Mouse (Mus musculus): Measurements from ENCODE around the gene Bckdk.
"Not testable (repeated sequence)": the region's sequence is repeated elsewhere in the genome, so short reads cannot be mapped to it uniquely, and the experiment has no call there.

Bckdk gene

DNA sequence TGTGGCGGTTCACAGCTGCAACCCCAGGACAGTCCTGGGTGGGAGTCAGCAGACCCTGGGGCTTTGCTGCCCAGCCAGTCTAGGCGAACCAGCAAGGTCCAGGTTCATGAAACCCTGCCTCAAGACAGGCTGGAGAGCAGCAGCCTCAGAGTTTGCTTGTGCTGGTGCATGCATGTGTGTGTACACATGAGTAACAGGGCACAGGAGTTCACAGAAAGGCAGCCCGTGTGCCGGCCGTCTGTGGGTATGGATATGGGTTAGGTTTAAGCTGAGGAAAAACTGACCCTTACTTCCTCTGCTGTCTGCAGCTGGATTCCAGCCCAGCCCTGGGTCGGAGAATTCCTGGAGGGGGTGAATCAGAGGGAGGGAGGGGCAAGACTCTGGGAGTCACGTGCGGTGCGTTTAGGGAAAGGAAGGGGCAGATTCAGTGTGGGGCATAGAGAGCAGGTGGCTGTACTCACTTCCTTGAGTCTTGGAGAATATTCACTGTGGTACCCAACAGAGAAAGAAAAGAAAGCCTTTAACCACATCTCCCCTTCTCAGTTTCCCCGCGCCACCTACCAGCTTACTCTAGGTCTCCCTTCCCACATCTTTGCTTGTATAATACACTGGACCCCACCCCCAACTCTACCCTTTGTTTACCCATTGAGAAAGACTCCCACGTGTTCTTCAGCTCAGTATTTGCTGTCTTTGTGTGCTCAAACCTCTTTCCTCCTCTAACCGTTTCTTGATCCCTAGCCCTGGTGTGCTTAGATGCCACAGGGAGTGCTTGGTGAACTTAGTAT, 27.7 kb downstream of the Bckdk start:
- DNase-seq (ENCODE audit: low read depth) = no peak

GRCm38 (mm10) chr7:127932273-127933031, 28.6 kb downstream of the Bckdk start:
- no peak for DNase-seq (ENCODE audit: low read depth)

- DNase-seq (ENCODE audit: low read depth) = no peak
Measured at GRCm38 (mm10) chr7:127934075-127934474, 30.2 kb downstream of the Bckdk start.

GRCm38 (mm10) chr7:127935028-127935722, 31.3 kb downstream of the Bckdk start:
- peak; percentile 95 for DNase-seq (ENCODE audit: low read depth)

- DNase-seq (ENCODE audit: low read depth) = no peak
Measured at GRCm38 (mm10) chr7:127935748-127936159, 31.9 kb downstream of the Bckdk start.

DNA sequence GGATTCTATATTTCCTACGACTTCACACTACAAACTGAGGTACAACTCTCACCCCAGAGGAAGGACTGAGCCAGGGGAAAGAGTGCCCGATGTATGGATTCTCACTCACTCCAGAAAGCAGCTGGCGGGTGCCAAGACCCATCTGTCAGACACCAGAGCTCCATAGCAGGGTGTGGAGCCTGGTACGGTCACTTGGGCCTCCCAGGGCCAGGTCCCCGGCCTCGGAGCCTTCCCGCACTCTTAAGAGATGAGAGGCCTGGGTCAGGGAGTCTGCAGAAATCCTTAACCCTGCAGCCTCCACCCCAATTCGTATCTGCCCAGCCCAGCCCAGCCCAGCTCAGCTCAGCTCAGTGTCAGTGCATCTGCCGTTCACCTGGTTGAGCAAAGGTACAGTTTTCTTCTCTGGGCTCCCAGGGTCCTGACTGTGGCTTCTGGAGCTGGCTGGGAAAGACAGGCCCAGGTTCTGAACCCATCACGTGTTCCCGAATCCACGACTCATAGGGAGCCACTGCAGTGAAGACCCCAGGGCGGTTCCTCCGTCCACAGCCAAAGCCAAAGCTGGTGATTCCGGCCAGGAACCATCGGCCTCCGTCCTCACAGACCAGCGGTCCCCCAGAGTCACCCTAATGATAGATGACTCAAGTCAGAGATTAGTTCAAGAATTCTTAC, 32.5 kb downstream of the Bckdk start:
- DNase-seq (ENCODE audit: low read depth) = no peak

DNA sequence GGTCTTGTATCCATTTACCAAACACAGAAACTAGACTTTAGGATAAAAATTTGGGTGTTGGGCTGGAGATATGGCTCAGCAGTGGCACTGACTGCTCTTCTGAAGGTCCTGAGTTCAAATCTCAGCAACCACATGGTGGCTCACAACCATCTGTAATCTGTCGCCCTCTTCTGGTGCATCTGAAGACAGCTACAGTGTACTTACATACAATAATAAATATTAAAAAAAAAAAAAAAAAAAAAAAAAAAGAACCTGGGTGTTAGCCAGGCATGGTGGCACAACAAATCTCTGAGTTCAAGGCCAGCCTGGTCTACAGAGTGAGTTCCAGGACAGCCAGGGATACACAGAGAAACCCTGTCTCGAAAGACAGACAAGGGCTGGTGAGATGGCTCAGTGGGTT, 38.2 kb downstream of the Bckdk start:
- DNase-seq (ENCODE audit: low read depth) = not testable (repeated sequence)

DNA sequence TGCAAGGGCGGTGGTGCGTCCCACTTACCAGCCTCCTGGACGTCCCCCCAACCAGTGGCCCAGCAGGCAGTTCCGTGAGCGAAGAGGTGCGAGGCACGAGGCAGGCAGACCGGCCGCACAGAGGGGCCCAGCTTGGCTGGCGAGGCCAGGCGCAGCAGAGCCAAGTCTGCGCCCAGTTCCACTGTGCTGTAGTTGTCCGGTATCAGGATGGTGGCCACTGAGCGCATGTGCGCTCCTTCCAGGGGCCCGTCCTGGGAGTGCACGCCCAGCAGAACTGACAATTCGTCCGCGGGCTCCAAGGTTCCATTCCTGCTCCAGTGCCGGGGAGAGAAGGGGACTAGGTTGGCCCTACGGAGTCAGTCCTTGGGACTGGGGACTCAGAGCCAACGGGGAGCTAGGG, 40.7 kb downstream of the Bckdk start:
- no peak for DNase-seq (ENCODE audit: low read depth)

- no peak for DNase-seq (ENCODE audit: low read depth)
Measured at GRCm38 (mm10) chr7:127946470-127947023, 42.7 kb downstream of the Bckdk start, which contains the start of gene Prss36. TSS of gene Prss36 (minus strand) at chr7:127946725.

DNA sequence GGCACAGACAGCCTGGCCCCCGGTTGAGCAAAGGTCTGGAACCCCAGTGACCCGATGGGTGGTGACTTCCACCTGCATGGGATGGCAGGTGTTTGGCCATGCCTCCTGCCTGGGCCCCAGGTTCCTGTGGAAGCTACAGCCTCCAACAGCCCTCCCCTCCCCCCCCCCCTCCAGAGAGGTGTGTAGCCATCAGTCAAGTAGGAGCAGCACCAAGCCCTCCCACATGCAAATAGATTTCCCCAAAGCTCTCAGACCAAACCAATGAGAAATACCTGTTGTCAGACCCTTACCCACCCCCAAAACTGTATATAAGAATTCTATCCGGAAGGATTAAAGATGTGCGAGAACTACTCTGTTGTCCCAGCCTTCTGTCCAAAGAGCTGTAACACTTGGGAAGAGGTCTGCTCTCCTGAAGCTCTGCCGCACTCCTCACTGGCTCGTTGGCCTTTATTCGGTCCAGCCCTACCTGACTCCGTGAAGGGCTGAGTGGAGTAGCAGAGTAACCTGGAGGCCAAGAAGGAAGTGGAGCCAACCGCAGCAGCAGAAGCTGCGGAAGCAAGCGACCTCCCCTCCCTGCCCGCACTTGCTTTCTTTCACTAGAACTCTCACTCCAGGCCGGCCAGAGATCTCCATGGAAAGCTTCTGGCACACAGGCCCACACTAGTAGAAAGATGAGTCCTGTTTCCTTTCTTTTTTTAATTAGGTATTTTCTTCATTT, 49.1 kb downstream of the Bckdk start:
- no peak for DNase-seq (ENCODE audit: low read depth)

DNA sequence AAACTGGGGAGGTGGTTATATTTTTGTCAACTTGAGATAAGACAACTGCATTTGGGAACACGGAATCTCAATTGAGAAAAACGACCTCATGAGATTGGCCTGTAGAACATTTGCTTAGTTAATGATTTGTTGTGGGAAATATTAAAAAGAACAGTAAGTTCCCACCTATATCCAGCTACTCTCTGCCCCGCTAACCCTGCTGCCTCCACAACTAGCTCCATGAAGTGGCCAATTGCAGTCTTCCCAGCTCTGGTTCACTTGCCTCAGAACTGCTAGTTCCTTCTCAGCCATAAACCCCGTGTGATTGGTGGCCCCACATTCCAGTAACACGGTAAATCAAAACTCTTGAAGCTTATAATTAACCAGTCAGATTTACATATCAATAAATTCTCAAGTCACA, 55.5 kb downstream of the Bckdk start:
- DNase-seq (ENCODE audit: low read depth) = no peak
